23 mouse cellular contexts compared by ENCODE assay signal in genomic region chr10:9331694-9332093, GRCm38 (mm10).
DNase-seq lines count a peak whose midpoint lies in the region; ATAC-seq lines count a peak whose summit lies in the region.
"Had no signal": no experiment of that assay in that cellular context is flagged by ENCODE, and none has a peak within 500 bp of the region (broad histone marks: within the 10 kb centered on the region; RNA-seq: fewer than 3 reads in every experiment).

No protein-coding gene starts in this region.

- H3K36me3 ChIP-seq in forebrain, embryonic 14.5 days (ENCODE audit: control insufficient read depth, insufficient read depth, low read length), result no peaks in the 10 kb centered on the region
- H3K36me3 ChIP-seq in forebrain, embryonic 11.5 days (ENCODE audit: control insufficient read depth, insufficient read depth, low read length), result no peaks in the 10 kb centered on the region
- H3K36me3 ChIP-seq in hindbrain, embryonic 13.5 days, result no peaks in the 10 kb centered on the region
- H3K36me3 ChIP-seq in midbrain, embryonic 15.5 days (replicated peaks), result no peaks in the 10 kb centered on the region
- H3K36me3 ChIP-seq: embryonic facial prominence, embryonic 10.5 days; intestine, embryonic 15.5 days; kidney, embryonic 15.5 days; neural tube, embryonic 13.5 days had no signal

- H3K9me3 ChIP-seq in forebrain, embryonic 14.5 days (replicated peaks; ENCODE audit: control insufficient read depth, low read length), result no peaks in the 10 kb centered on the region
- no peaks in the 10 kb centered on the region; the same call in 1 of the 2 replicates for H3K9me3 ChIP-seq in forebrain, embryonic 11.5 days (ENCODE audit: control insufficient read depth, low read length)
- 0 out of 2 replicates have a peak, but pooled peaks cover 6% of the 10 kb centered on the region for H3K9me3 ChIP-seq in hindbrain, embryonic 13.5 days
- no peaks in the 10 kb centered on the region for H3K9me3 ChIP-seq in midbrain, embryonic 15.5 days
- H3K9me3 ChIP-seq: embryonic facial prominence, embryonic 10.5 days; intestine, embryonic 15.5 days; kidney, embryonic 15.5 days; neural tube, embryonic 13.5 days had no signal

- H3K4me1 ChIP-seq in forebrain, embryonic 14.5 days (ENCODE audit: control insufficient read depth, insufficient read depth, low read length), result peaks cover 12% of the 10 kb centered on the region
- peaks cover 4% of the 10 kb centered on the region; the same call in 1 of the 2 replicates for H3K4me1 ChIP-seq in forebrain, embryonic 11.5 days (replicated peaks; ENCODE audit: control insufficient read depth, insufficient read depth, low read length)
- H3K4me1 ChIP-seq in hindbrain, embryonic 13.5 days (replicated peaks), result peaks cover 25% of the 10 kb centered on the region
- H3K4me1 ChIP-seq in midbrain, embryonic 15.5 days, result peaks cover 23% of the 10 kb centered on the region
- H3K4me1 ChIP-seq: intestine, embryonic 15.5 days; kidney, embryonic 15.5 days had no signal

- 0 out of 2 replicates have a peak, but pooled peaks have one; percentile 23 for ATAC-seq in forebrain, embryonic 14.5 days
- no peak for ATAC-seq in forebrain, embryonic 11.5 days (replicated peaks; ENCODE audit: low FRiP score)
- peak; percentile 57; the same call in 1 of the 2 replicates for ATAC-seq in hindbrain, embryonic 13.5 days (ENCODE audit: low FRiP score)
- peak; percentile 72 for ATAC-seq in midbrain, embryonic 15.5 days (replicated peaks)
- ATAC-seq: intestine, embryonic 15.5 days; liver, postnatal 0 days; Patski had no signal

- no peaks in the 10 kb centered on the region for H3K27me3 ChIP-seq in forebrain, embryonic 14.5 days (replicated peaks; ENCODE audit: control insufficient read depth, insufficient read depth, low read length)
- H3K27me3 ChIP-seq in forebrain, embryonic 11.5 days (ENCODE audit: control insufficient read depth, insufficient read depth, low read length), result no peaks in the 10 kb centered on the region
- no peaks in the 10 kb centered on the region for H3K27me3 ChIP-seq in hindbrain, embryonic 13.5 days
- no peaks in the 10 kb centered on the region for H3K27me3 ChIP-seq in midbrain, embryonic 15.5 days (replicated peaks)
- H3K27me3 ChIP-seq: CH12.LX; intestine, embryonic 15.5 days; kidney, embryonic 15.5 days; neural tube, embryonic 13.5 days had no signal

- 14% methylated on average over 3 of the region's 3 CpGs for WGBS in forebrain, embryonic 14.5 days
- 11% methylated on average over 3 of the region's 3 CpGs for WGBS in forebrain, embryonic 11.5 days
- WGBS in hindbrain, embryonic 13.5 days, result 12% methylated on average over 3 of the region's 3 CpGs
- 7% methylated on average over 3 of the region's 3 CpGs for WGBS in midbrain, embryonic 15.5 days

- no peak overlapping the region for H3K4me2 ChIP-seq in forebrain, embryonic 14.5 days (ENCODE audit: low read length)
- no peak overlapping the region for H3K4me2 ChIP-seq in forebrain, embryonic 11.5 days (ENCODE audit: low read depth, low read length, severe bottlenecking)
- no peak overlapping the region for H3K4me2 ChIP-seq in hindbrain, embryonic 13.5 days
- no peak overlapping the region for H3K4me2 ChIP-seq in midbrain, embryonic 15.5 days
- H3K4me2 ChIP-seq: heart, embryonic 11.5 days; intestine, embryonic 15.5 days; kidney, embryonic 15.5 days; neural tube, embryonic 13.5 days had no signal

- DNase-seq in forebrain, embryonic 14.5 days (ENCODE audit: low spot score), result no peak
- no peak for DNase-seq in forebrain, embryonic 11.5 days (ENCODE audit: low spot score)
- peak; percentile 71 for DNase-seq in R1 (ENCODE audit: low read depth, low spot score)
- no peak for DNase-seq in adrenal gland, adult 2 months
- DNase-seq in layer of hippocampus, adult 9-11 months, result no peak
- no peak for DNase-seq in B cell, adult 2 months
- DNase-seq: cerebellum, adult 11 months; cerebellum, postnatal 36 days; gastrocnemius, postnatal 36 days; heart, postnatal 14 days; liver; liver, postnatal 0 days; thymus, postnatal 25 days had no signal

- no peak overlapping the region for H3K9ac ChIP-seq in forebrain, embryonic 14.5 days (ENCODE audit: low read length)
- H3K9ac ChIP-seq in forebrain, embryonic 11.5 days (ENCODE audit: low read length), result no peak overlapping the region
- H3K9ac ChIP-seq in hindbrain, embryonic 13.5 days, result no peak overlapping the region; the same call in 1 of the 2 replicates
- no peak overlapping the region for H3K9ac ChIP-seq in midbrain, embryonic 15.5 days
- H3K9ac ChIP-seq: intestine, embryonic 15.5 days; kidney, embryonic 15.5 days; liver, postnatal 0 days; neural tube, embryonic 13.5 days had no signal

- no peak overlapping the region for H3K4me3 ChIP-seq in forebrain, embryonic 14.5 days (ENCODE audit: low read depth, low read length)
- no peak overlapping the region for H3K4me3 ChIP-seq in forebrain, embryonic 11.5 days (ENCODE audit: low read depth, low read length)
- no peak overlapping the region for H3K4me3 ChIP-seq in hindbrain, embryonic 13.5 days
- H3K4me3 ChIP-seq in midbrain, embryonic 15.5 days, result no peak overlapping the region
- H3K4me3 ChIP-seq: embryonic facial prominence, embryonic 10.5 days; erythroblast, embryonic 14.5 days; intestine, embryonic 15.5 days; kidney, embryonic 15.5 days; neural tube, embryonic 13.5 days had no signal

- peak overlapping the region; percentile 27; the same call in 1 of the 2 replicates for H3K27ac ChIP-seq in forebrain, embryonic 14.5 days (ENCODE audit: low read depth, low read length)
- no peak overlapping the region for H3K27ac ChIP-seq in forebrain, embryonic 11.5 days (ENCODE audit: low read depth, low read length)
- peak overlapping the region; percentile 55 for H3K27ac ChIP-seq in hindbrain, embryonic 13.5 days
- peak overlapping the region; percentile 53 for H3K27ac ChIP-seq in midbrain, embryonic 15.5 days
- H3K27ac ChIP-seq: embryonic facial prominence, embryonic 10.5 days; intestine, embryonic 15.5 days; kidney, embryonic 15.5 days; neural tube, embryonic 13.5 days had no signal
